Mouse (Mus musculus) adrenal gland, adult 18-20 months (tissue): Measurements from ENCODE around the gene S100a7a. TPM values are rescaled to one million over a fixed set of nuclear protein-coding genes. Genes with fewer than 3 reads are reported as not detected.

Experiments used
- DNase-seq, 2 experiments: peaks; one replicate each; pipeline ENCODE4 v3.0.0; 2021 to 2022; ENCODE audit warnings: low spot score in 2 of 2
- total RNA-seq, 2 experiments: library from RNA; stranded (reverse); gene quantifications; 1 replicate in 1 of 2; 2 replicates in 1 of 2; pipeline ENCODE4 v1.2.3; 2021

The S100a7a gene
- total RNA-seq, 2 experiments from 2014 or later, result 0.23 to 0.54 TPM

GRCm38 (mm10) chr3:90627366-90627765 lies 26.5 kb upstream of the S100a7a start:
- no peak for DNase-seq

GRCm38 (mm10) chr3:90627807-90628206 lies 26.0 kb upstream of the S100a7a start:
- no peak for DNase-seq

DNA sequence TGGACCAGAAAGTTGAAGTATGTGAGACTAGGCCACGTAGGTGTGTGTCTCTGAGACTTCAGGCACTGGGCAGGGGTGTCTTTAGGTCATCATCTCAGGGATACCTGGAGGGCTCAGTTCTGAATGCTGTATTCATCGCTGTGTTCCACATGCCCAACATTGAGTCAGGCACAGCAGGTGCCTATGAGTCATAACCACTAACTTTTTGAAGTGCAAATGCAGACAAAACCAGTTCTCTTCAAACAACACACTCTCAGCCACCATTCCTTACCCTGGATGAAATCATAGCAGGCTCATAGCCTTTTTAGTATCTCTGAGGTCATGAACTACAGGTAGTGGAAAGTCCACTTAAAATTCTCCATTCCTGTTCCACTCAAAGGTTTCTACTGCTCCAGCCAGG lies 24.5 kb upstream of the S100a7a start:
- no peak for DNase-seq

DNA sequence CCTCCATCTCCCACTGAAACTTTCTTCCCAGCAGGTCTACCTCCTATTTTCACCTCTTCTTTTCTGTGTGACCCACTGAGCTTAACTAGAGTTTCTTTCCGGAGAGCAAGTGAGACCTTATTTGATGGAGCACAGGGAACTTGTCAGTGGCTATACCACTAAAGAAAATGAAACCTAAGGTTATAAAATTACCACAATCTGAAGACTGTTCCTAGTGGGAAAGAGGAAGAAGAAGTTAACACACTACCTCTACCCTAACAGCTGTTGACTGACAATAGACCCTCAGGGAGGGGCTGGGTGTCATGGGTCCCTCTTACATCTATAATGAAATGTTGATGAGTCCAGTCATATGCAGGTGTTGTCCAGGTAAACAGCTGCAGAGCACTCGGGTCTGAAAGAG lies 21.8 kb upstream of the S100a7a start:
- DNase-seq, result no peak

GRCm38 (mm10) chr3:90638511-90639275 lies 15.1 kb upstream of the S100a7a start:
- DNase-seq, result no peak

- peak in 1 of 2 experiments; percentile 34 for DNase-seq
Observed at GRCm38 (mm10) chr3:90639511-90640154, 14.2 kb upstream of the S100a7a start.

- DNase-seq, result no peak
Observed at GRCm38 (mm10) chr3:90640981-90641380, 12.8 kb upstream of the S100a7a start.

DNA sequence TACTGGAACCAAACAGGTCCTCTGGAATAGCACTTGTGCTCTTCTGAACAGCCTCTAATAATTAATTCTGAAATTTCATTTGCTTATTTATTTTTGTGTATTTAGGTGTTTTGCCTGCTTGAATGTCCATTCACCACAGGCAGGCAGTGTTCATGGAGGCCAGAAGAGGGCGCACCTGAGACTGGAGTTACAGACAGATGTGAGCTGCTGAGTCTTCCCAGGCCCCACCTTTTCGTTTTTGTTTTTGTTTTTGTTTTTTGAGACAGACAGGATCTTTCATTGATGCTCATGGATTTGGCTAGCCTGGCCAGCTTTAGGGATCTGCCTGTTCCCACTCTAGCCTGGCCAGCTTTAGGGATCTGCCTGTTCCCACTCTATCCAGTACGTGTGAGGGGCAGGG lies 9.6 kb upstream of the S100a7a start:
- peak; percentile 48 to 66 for DNase-seq

- no peak for DNase-seq
Observed at GRCm38 (mm10) chr3:90647291-90647690, 6.5 kb upstream of the S100a7a start.

DNA sequence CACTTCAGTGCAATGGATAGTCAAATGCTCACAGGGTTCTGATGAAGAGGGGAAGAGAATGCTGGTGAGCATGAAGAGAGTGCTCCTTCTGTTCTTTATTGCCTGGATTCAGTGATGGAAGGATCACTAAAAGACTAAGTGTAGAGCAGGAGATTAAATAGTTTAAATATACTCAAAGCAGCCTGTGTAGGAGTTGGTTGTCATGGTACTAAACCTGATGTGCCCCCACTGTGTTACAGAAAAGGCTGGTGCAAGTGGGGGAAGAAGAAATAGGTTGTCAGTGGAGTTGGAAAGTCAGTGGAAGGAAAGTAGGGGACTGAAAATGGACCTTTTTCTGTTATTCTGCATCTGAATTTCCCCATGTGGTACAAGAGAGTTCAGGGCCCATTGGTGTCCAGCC lies 4.8 kb upstream of the S100a7a start:
- no peak for DNase-seq

DNA sequence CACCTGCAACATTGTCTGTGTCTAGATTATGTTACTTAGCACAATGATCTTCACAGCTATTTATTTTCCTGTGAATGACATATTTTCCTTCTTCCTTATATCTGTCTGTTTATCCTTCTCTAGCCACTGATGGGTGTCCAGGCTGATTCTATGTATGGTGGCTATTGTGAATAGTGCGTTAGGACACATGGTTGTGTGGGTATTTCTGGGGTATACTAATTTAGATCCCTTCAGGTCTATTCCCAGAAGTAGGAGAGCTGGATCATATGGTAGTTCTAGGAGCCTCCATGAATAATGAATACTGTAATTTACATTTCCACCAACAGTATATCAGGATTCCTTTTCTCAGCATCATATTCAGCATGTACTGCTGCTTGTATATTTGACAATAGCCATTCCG lies 4.0 kb upstream of the S100a7a start:
- DNase-seq, result no peak

GRCm38 (mm10) chr3:90652878-90653508 lies 824 bp upstream of the S100a7a start:
- peak; percentile 65 to 66 for DNase-seq

GRCm38 (mm10) chr3:90657405-90657804 lies 3.6 kb downstream of the S100a7a start:
- no peak for DNase-seq

DNA sequence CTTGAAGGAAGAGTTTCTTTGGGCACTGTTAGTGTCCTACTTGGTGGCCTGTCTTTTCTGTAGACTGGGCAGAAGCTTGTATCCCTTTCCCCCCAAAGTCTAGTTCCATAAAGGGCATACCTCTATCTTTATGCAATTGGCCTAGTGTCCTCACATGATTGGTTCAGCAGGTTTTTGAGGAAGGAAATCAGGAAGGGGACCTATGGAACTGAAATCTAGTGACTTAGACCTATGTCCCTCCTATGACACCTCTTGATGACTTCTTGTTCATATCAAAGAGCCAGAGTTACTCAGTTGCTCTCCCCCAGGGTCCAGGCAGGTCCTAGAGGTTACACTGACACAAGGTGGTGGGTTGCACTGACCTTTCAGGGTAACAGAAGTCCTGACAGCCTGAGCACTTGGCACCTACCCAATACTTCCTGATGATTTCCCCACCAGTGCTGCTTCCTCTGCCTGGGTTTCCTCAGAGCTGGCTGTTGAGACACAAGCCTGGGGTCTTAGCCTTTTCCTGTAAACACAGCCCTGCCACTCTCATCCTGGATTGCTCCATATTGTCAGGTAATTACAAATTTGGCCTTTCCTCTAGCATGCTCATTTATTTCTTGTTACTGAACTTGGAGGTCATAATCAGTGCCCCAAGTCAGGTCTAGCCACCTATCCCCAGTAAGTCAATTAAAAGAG lies 5.7 kb downstream of the S100a7a start:
- DNase-seq, result no peak

DNA sequence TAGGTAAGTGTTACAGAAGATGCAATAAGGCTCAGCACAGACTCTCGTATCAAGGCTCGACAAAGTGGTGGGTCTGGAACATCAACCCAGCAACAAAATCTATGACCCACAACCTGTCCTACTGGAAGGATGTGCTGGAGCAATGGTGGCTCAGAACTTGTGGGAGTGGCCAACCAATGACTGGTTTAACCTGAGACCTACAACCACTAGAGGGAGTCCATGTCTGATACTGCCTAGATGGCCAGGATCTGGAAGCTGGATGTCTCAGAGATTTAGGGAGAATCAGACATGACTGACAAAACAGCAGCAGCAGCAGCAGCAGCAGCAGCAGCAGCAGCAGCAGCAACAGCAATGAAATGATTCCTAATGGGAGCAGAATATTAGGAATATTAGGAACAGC lies 10.4 kb downstream of the S100a7a start:
- DNase-seq, result no peak

- peak in 1 of 2 experiments; percentile 36 for DNase-seq
Observed at GRCm38 (mm10) chr3:90668846-90669245, 15.0 kb downstream of the S100a7a start, which contains the start of gene S100a8. TSS of gene S100a8 (plus strand) at chr3:90668978.

DNA sequence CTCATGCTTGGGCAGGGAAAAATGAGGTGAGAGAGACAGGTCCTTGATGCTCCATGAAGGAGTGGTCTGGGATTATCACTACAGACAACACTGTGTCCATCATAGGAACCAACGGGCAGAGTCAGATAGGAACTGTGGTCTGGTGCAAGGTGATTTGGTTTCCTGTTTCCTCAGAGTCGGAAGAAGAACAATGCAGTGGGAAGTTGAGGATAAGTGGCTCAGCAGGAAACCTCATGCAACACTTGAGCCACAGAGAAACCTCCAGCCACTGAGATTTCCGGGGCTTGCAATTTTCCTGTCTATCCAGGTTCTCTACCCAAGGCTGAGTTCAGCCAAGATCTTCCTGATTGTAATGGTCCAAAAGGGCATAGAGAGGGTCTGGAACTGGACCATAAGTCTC lies 24.8 kb downstream of the S100a7a start:
- no peak for DNase-seq

GRCm38 (mm10) chr3:90683929-90684328 lies 30.1 kb downstream of the S100a7a start:
- no peak for DNase-seq

DNA sequence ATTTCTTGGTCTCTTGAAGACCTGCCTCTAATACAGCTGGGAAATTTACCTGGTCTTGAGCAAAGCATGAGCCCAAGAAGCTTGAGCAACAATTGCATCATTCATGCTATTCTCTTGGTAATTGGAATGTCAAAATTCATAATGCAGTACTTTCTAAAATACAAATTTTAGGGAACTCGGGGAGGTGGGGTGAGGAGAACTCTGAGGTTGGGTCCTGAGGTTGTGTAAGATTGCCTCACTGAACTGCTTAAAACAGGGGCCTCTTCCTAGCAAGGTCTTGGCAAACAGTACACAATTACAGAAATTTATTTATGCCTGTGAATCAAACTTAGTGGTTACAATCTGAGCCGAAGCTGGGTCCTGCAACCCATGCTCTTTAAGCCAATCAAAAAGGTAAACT lies 33.0 kb downstream of the S100a7a start:
- no peak for DNase-seq

GRCm38 (mm10) chr3:90693496-90693895 lies 39.7 kb downstream of the S100a7a start:
- DNase-seq, result no peak

- DNase-seq, result no peak
Observed at GRCm38 (mm10) chr3:90695613-90696012, 41.8 kb downstream of the S100a7a start, which contains the start of gene S100a9. TSS of gene S100a9 (minus strand) at chr3:90695721.
